7 mouse cellular contexts compared by ENCODE assay signal in genomic region chr2:27038596-27038995, GRCm38 (mm10). TPM values are rescaled to one million over a fixed set of nuclear protein-coding genes. Genes with fewer than 3 reads are reported as not detected.
A peak's percentile ranks its signal among the peaks of the same experiment; 100 is the strongest.
DNase-seq lines count a peak whose midpoint lies in the region; ATAC-seq and TF ChIP-seq lines count a peak whose summit lies in the region.

No protein-coding gene starts in this region.

- H3K27ac ChIP-seq in CH12.LX (ENCODE audit: insufficient read depth, low read depth): no peak overlapping the region
- no peak overlapping the region for H3K27ac ChIP-seq in layer of hippocampus, adult 2 months
- H3K27ac ChIP-seq in small intestine, adult 2 months (ENCODE audit: insufficient read depth, low read depth, low read length): no peak overlapping the region

- no peaks in the 10 kb centered on the region for H3K9me3 ChIP-seq in CH12.LX (replicated peaks; ENCODE audit: low read length)

- POLR2A ChIA-PET in Patski (lab: Charles Lee): interaction anchor here (0.6 to 1.6 kb wide), 3 partner anchors 21 to 388 kb away, joined by 3 to 5 read pairs (median 4); no protein-coding TSS in a partner anchor

- TF ChIP-seq EP300 in CH12.LX (IDR thresholded peaks at IDR 0.05; ENCODE audit: low read length): no peak

- H3K4me1 ChIP-seq in CH12.LX (ENCODE audit: control insufficient read depth in 1 of 2, insufficient read depth in 2 of 2): peaks cover 19 to 48% of the 10 kb centered on the region in 2 experiments
- no peaks in the 10 kb centered on the region for H3K4me1 ChIP-seq in small intestine, adult 2 months (ENCODE audit: control insufficient read depth, insufficient read depth, insufficient read length, low read length)

- in situ Hi-C loops in CH12.LX (cut with MboI; ENCODE audit: low pct_ligation_motif_present, low pct_unique_long_range_greater_than_20kb, low sequenced_read_pairs): loop anchor here (5.0 kb wide), 1 partner anchor 396 kb away; no protein-coding TSS in a partner anchor
- in situ Hi-C loops in Patski (cut with MboI; ENCODE audit: low pct_unique_long_range_greater_than_20kb): loop anchor here (25.0 kb wide), 1 partner anchor 399 kb away; the partner anchor contains the start of genes Brd3os and Vav2

- peak; percentile 98 for TF ChIP-seq RAD21 in CH12.LX (IDR thresholded peaks at IDR 0.05; ENCODE audit: low read depth, low read length)

- H3K9ac ChIP-seq in CH12.LX (ENCODE audit: insufficient read depth, low read depth): no peak overlapping the region

- H3K79me2 ChIP-seq in CH12.LX (replicated peaks; ENCODE audit: control insufficient read depth, extremely low read depth, insufficient read depth, poor library complexity, severe bottlenecking): no peaks in the 10 kb centered on the region

- no peak overlapping the region for H3K4me2 ChIP-seq in CH12.LX (ENCODE audit: insufficient read depth, low read depth, poor library complexity, severe bottlenecking)

- 1% methylated on average over 3 of the region's 3 CpGs for WGBS in small intestine, adult 2 months

- CTCF ChIA-PET in Patski (lab: Charles Lee): interaction anchor here (1.0 to 4.7 kb wide), 12 partner anchors 14 to 391 kb away, joined by 3 to 33 read pairs (median 4); no protein-coding TSS in a partner anchor

- TF ChIP-seq CTCF in CH12.LX (conservative IDR thresholded peaks at IDR 0.05 in 1 of 2, IDR thresholded peaks at IDR 0.05 in 1 of 2; ENCODE audit: low read depth in 2 of 2, low read length in 2 of 2) (peak; percentile 96 to 97), Patski (IDR thresholded peaks at IDR 0.05) (peak; percentile 80)
- TF ChIP-seq CTCF in layer of hippocampus, adult 2 months (conservative IDR thresholded peaks at IDR 0.05): peak; percentile 97
- TF ChIP-seq CTCF in small intestine, adult 2 months (IDR thresholded peaks at IDR 0.05; ENCODE audit: extremely low read depth, insufficient read length, insufficient replicate concordance, low read depth, low read length): peak; percentile 87; the same call in 1 of the 2 replicates

- TF ChIP-seq POLR2A in CH12.LX (IDR thresholded peaks at IDR 0.05; ENCODE audit: low read depth, low read length): no peak
- no peak for TF ChIP-seq POLR2A in small intestine, adult 2 months (IDR thresholded peaks at IDR 0.05; ENCODE audit: low read depth, low read length)

- no peak for ATAC-seq in Patski
- peak; percentile 56 for ATAC-seq in granulocyte monocyte progenitor cell, adult 5-6 weeks (replicated peaks; ENCODE audit: poor library complexity, severe bottlenecking)

- H3K27me3 ChIP-seq in CH12.LX (replicated peaks): peaks cover 36% of the 10 kb centered on the region
- peaks cover 7% of the 10 kb centered on the region for H3K27me3 ChIP-seq in Patski
- H3K27me3 ChIP-seq in small intestine, adult 2 months (ENCODE audit: control insufficient read depth, insufficient read depth, low read length): no peaks in the 10 kb centered on the region

- no peaks in the 10 kb centered on the region for H3K36me3 ChIP-seq in CH12.LX (replicated peaks in 1 of 2; ENCODE audit: control insufficient read depth in 1 of 2, insufficient read depth in 1 of 2, low read length in 1 of 2)
- H3K36me3 ChIP-seq in small intestine, adult 2 months (ENCODE audit: control insufficient read depth, insufficient read depth, low read length): no peaks in the 10 kb centered on the region

- peak; percentile 69 for DNase-seq in CH12.LX (ENCODE audit: extremely low read depth)
- DNase-seq in Patski (ENCODE audit: low read depth, low spot score): no peak
- DNase-seq in cerebellum, postnatal 36 days: peak; percentile 73 to 83
- peak; percentile 74 to 85 for DNase-seq in layer of hippocampus, adult 2 months (ENCODE audit: low spot score in 2 of 2)
- peak; percentile 88 for DNase-seq in mesoderm, embryonic 11.5 days (ENCODE audit: low read depth, low spot score)

- dilution Hi-C loops in CH12.LX (cut with MboI; ENCODE audit: extremely low pct_ligation_motif_present, extremely low pct_unique_long_range_greater_than_20kb, low sequenced_read_pairs): no loop called here

- no peak overlapping the region for H3K4me3 ChIP-seq in CH12.LX (replicated peaks in 1 of 3; ENCODE audit: low read depth in 2 of 3, low read length in 2 of 3, poor library complexity in 1 of 3)
- no peak overlapping the region for H3K4me3 ChIP-seq in layer of hippocampus, adult 2 months
- H3K4me3 ChIP-seq in small intestine, adult 2 months (ENCODE audit: low read depth, low read length): no peak overlapping the region

TF ChIP-seq in CH12.LX, 34 proteins besides CTCF, POLR2A, EP300 and RAD21:
- peak; percentile 90 for TF ChIP-seq ZNF384 (IDR thresholded peaks at IDR 0.05; ENCODE audit: low read depth, low read length)
- TF ChIP-seq SMC3 (IDR thresholded peaks at IDR 0.05; ENCODE audit: low read depth, low read length): peak; percentile 97
- TF ChIP-seq ELF1 (IDR thresholded peaks at IDR 0.05; ENCODE audit: low read depth, low read length): no peak
- TF ChIP-seq CHD2 (IDR thresholded peaks at IDR 0.05; ENCODE audit: low read length): no peak
- TF ChIP-seq ZC3H11A (IDR thresholded peaks at IDR 0.05; ENCODE audit: low read depth, low read length): peak; percentile 83
- no peak for TF ChIP-seq KAT2A (IDR thresholded peaks at IDR 0.05; ENCODE audit: insufficient replicate concordance, low read length)
- no peak for TF ChIP-seq BHLHE40 (IDR thresholded peaks at IDR 0.05; ENCODE audit: low read depth, low read length)
- no peak for TF ChIP-seq MAFK (IDR thresholded peaks at IDR 0.05; ENCODE audit: insufficient replicate concordance, low read length)
- TF ChIP-seq PAX5 (IDR thresholded peaks at IDR 0.05; ENCODE audit: low read length): no peak
- TF ChIP-seq GABPA (IDR thresholded peaks at IDR 0.05; ENCODE audit: insufficient replicate concordance, low read depth, low read length): no peak

RNA-seq across cellular contexts. Expression of gene Slc2a6, which starts 10.8 kb away (rescaled TPM):
- total RNA-seq in CH12.LX (2012; rRNA removed) (49.8 and 55.9 TPM in 2 replicates), CH12.LX (2014; rRNA removed) (37.3 and 43.3 TPM in 2 replicates)
- polyA plus RNA-seq in CH12.LX (2012; ENCODE audit: insufficient read length, low read depth) (17.1 and 22.1 TPM in 2 replicates), Patski (2021) (0.21 TPM)
- 4.6 and 7.5 TPM in 2 replicates for total RNA-seq in granulocyte monocyte progenitor cell, adult 5-6 weeks (2014; fragmentation: Nextera tagmentation)
- 2.6 and 4.0 TPM in 2 replicates for total RNA-seq in granulocyte monocyte progenitor cell, adult 5-6 weeks (2017)
- 10 to 100 TPM; 38.4 to 42.3 TPM for total RNA-seq in layer of hippocampus, adult 2 months (2021)
- 6.1 and 6.7 TPM in 2 replicates for polyA plus RNA-seq in small intestine, adult 2 months (2012; rRNA removed)

RNA-seq across cellular contexts. Expression of gene Cacfd1, which starts 28.9 kb away (rescaled TPM):
- total RNA-seq in CH12.LX (2012; rRNA removed) (9.9 and 10.3 TPM in 2 replicates), CH12.LX (2014; rRNA removed) (5.4 and 6.4 TPM in 2 replicates)
- polyA plus RNA-seq in CH12.LX (2012; ENCODE audit: insufficient read length, low read depth) (18.8 and 20.2 TPM in 2 replicates), Patski (2021) (47.6 TPM)
- total RNA-seq in granulocyte monocyte progenitor cell, adult 5-6 weeks (2014; fragmentation: Nextera tagmentation): 15.5 and 18.8 TPM in 2 replicates
- 1.6 and 3.5 TPM in 2 replicates for total RNA-seq in granulocyte monocyte progenitor cell, adult 5-6 weeks (2017)
- 10 to 100 TPM; 45.0 to 47.0 TPM for total RNA-seq in layer of hippocampus, adult 2 months (2021)
- 39.5 and 49.1 TPM in 2 replicates for polyA plus RNA-seq in small intestine, adult 2 months (2012; rRNA removed)

RNA-seq across cellular contexts. Expression of gene Mymk, which starts 33.4 kb away (rescaled TPM):
- total RNA-seq in CH12.LX (2012; rRNA removed) (not detected in 2 replicates), CH12.LX (2014; rRNA removed) (not detected in 2 replicates)
- polyA plus RNA-seq in CH12.LX (2012; ENCODE audit: insufficient read length, low read depth) (not detected in 2 replicates), Patski (2021) (0.22 TPM)
- not detected in 2 replicates for total RNA-seq in granulocyte monocyte progenitor cell, adult 5-6 weeks (2014; fragmentation: Nextera tagmentation)
- not detected in 2 replicates for total RNA-seq in granulocyte monocyte progenitor cell, adult 5-6 weeks (2017)
- total RNA-seq in layer of hippocampus, adult 2 months (2021): under 1 TPM; 0.51 to 0.71 TPM
- polyA plus RNA-seq in small intestine, adult 2 months (2012; rRNA removed): 0.18 TPM in 1 of 2 replicates, not detected in the other

RNA-seq across cellular contexts. Expression of gene Adamtsl2, which starts 40.6 kb away (rescaled TPM):
- total RNA-seq in CH12.LX (2012; rRNA removed): 0.13 TPM in 1 of 2 replicates, not detected in the other
- not detected in 2 replicates for total RNA-seq in CH12.LX (2014; rRNA removed)
- not detected in 2 replicates for polyA plus RNA-seq in CH12.LX (2012; ENCODE audit: insufficient read length, low read depth)
- polyA plus RNA-seq in Patski (2021): 0.49 TPM
- not detected in 2 replicates for total RNA-seq in granulocyte monocyte progenitor cell, adult 5-6 weeks (2014; fragmentation: Nextera tagmentation)
- total RNA-seq in granulocyte monocyte progenitor cell, adult 5-6 weeks (2017): not detected in 2 replicates
- total RNA-seq in layer of hippocampus, adult 2 months (2021): 10 to 100 TPM; 12.8 to 18.1 TPM
- polyA plus RNA-seq in small intestine, adult 2 months (2012; rRNA removed): 1.5 and 1.9 TPM in 2 replicates

Comparison
In these comparisons a context has a peak if more than half of its experiments do, and no peak if none do; other contexts are left out.
1. RNA of gene Slc2a6, which starts 10.8 kb away (total RNA-seq): 37.3 to 55.9 TPM in CH12.LX and 38.4 to 42.3 TPM in layer of hippocampus, adult 2 months; 2.6 to 7.5 TPM in granulocyte monocyte progenitor cell, adult 5-6 weeks; every median in the first group is over 4 times any median in the second.
2. Peak in every context shown above with its lines, with median percentiles within 50 percentile points of each other: CTCF ChIP-seq.